12 mouse cellular contexts compared by ENCODE assay signal in genomic region chr14:79564784-79565183, GRCm38 (mm10). TPM values are rescaled to one million over a fixed set of nuclear protein-coding genes. Genes with fewer than 3 reads are reported as not detected.
DNase-seq lines count a peak whose midpoint lies in the region; ATAC-seq and TF ChIP-seq lines count a peak whose summit lies in the region.
"Had no signal": no experiment of that assay in that cellular context is flagged by ENCODE, and none has a peak within 500 bp of the region (broad histone marks: within the 10 kb centered on the region; RNA-seq: fewer than 3 reads in every experiment).

No protein-coding gene starts in this region.

- H3K4me1 ChIP-seq in midbrain, postnatal 0 days (ENCODE audit: insufficient read depth, low read length), result no peaks in the 10 kb centered on the region
- no peaks in the 10 kb centered on the region for H3K4me1 ChIP-seq in midbrain, embryonic 15.5 days
- no peaks in the 10 kb centered on the region for H3K4me1 ChIP-seq in cortical plate, adult 2 months (ENCODE audit: control insufficient read depth, insufficient read depth, low read length)
- H3K4me1 ChIP-seq in small intestine, adult 2 months (ENCODE audit: control insufficient read depth, insufficient read depth, insufficient read length, low read length), result peaks cover 4% of the 10 kb centered on the region
- H3K4me1 ChIP-seq: lung, embryonic 15.5 days had no signal

- no peak for ATAC-seq in midbrain, postnatal 0 days (ENCODE audit: low FRiP score)
- ATAC-seq in midbrain, embryonic 15.5 days (replicated peaks), result no peak

- intact Hi-C loops in left cerebral cortex, adult 2 months (cut with DNase I), result no loop called here

- 72% methylated on average over 6 of the region's 6 CpGs for WGBS in midbrain, postnatal 0 days
- 63% methylated on average over 6 of the region's 6 CpGs for WGBS in midbrain, embryonic 15.5 days
- WGBS in small intestine, adult 2 months, result 83% methylated on average over 6 of the region's 6 CpGs

- peak; percentile 17; the same call in 1 of the 2 replicates for TF ChIP-seq CTCF in midbrain, postnatal 0 days (IDR thresholded peaks at IDR 0.05)
- 0 out of 2 replicates have a peak, but pooled peaks have one; percentile 7 for TF ChIP-seq CTCF in cortical plate, adult 2 months (IDR thresholded peaks at IDR 0.05; ENCODE audit: extremely low read depth, insufficient read depth, low read length)
- TF ChIP-seq CTCF in small intestine, adult 2 months (IDR thresholded peaks at IDR 0.05; ENCODE audit: extremely low read depth, insufficient read length, insufficient replicate concordance, low read depth, low read length), result peak; percentile 23; the same call in 1 of the 2 replicates
- no peak; the same call in 1 of the 2 replicates for TF ChIP-seq CTCF in left cerebral cortex, adult 2 months (IDR thresholded peaks at IDR 0.05)

- no peak overlapping the region for H3K4me3 ChIP-seq in midbrain, postnatal 0 days (ENCODE audit: low read depth, low read length)
- H3K4me3 ChIP-seq in midbrain, embryonic 15.5 days, result no peak overlapping the region
- no peak overlapping the region for H3K4me3 ChIP-seq in cortical plate, adult 2 months (ENCODE audit: insufficient read depth, low read length)
- H3K4me3 ChIP-seq in small intestine, adult 2 months (ENCODE audit: low read depth, low read length), result no peak overlapping the region
- H3K4me3 ChIP-seq in left cerebral cortex, adult 2 months, result no peak overlapping the region
- H3K4me3 ChIP-seq: heart, embryonic 15.5 days; lung, embryonic 15.5 days had no signal

- DNase-seq in heart, adult 11 months, result peak; percentile 84
- DNase-seq in heart, adult 9 months (ENCODE audit: low spot score in 2 of 2), result no peak
- DNase-seq in midbrain, postnatal 0 days (ENCODE audit: low spot score), result no peak
- no peak for DNase-seq in left cerebral cortex, adult 2 months (ENCODE audit: extremely low spot score in 1 of 2, low spot score in 2 of 2)
- DNase-seq in adrenal gland, adult (ENCODE audit: inconsistent age in 2 of 2, low spot score in 1 of 2), result no peak
- DNase-seq: adrenal gland, postnatal 10 days; cerebellum, adult 8-10 months had no signal

- no peak for TF ChIP-seq POLR2A in cortical plate, adult 2 months (IDR thresholded peaks at IDR 0.05; ENCODE audit: extremely low read depth, insufficient read depth, low read length)
- TF ChIP-seq POLR2A in small intestine, adult 2 months (IDR thresholded peaks at IDR 0.05; ENCODE audit: low read depth, low read length), result no peak

- no peak overlapping the region for H3K27ac ChIP-seq in midbrain, postnatal 0 days (ENCODE audit: low read depth, low read length)
- no peak overlapping the region for H3K27ac ChIP-seq in midbrain, embryonic 15.5 days
- no peak overlapping the region for H3K27ac ChIP-seq in cortical plate, adult 2 months (ENCODE audit: insufficient read depth, low read length)
- no peak overlapping the region for H3K27ac ChIP-seq in small intestine, adult 2 months (ENCODE audit: insufficient read depth, low read depth, low read length)
- H3K27ac ChIP-seq in left cerebral cortex, adult 2 months, result no peak overlapping the region
- H3K27ac ChIP-seq: heart, embryonic 15.5 days; lung, embryonic 15.5 days had no signal

- H3K9ac ChIP-seq in midbrain, postnatal 0 days (replicated peaks; ENCODE audit: low read length, poor library complexity, severe bottlenecking), result no peak overlapping the region
- no peak overlapping the region for H3K9ac ChIP-seq in midbrain, embryonic 15.5 days
- H3K9ac ChIP-seq: heart, embryonic 15.5 days; lung, embryonic 15.5 days had no signal

- no peaks in the 10 kb centered on the region for H3K36me3 ChIP-seq in midbrain, postnatal 0 days (ENCODE audit: insufficient read depth, low read length)
- no peaks in the 10 kb centered on the region for H3K36me3 ChIP-seq in midbrain, embryonic 15.5 days (replicated peaks)
- peaks cover 50% of the 10 kb centered on the region for H3K36me3 ChIP-seq in small intestine, adult 2 months (ENCODE audit: control insufficient read depth, insufficient read depth, low read length)

- H3K27me3 ChIP-seq in midbrain, postnatal 0 days (ENCODE audit: insufficient read depth, low read length), result no peaks in the 10 kb centered on the region
- no peaks in the 10 kb centered on the region for H3K27me3 ChIP-seq in midbrain, embryonic 15.5 days (replicated peaks)
- H3K27me3 ChIP-seq in small intestine, adult 2 months (ENCODE audit: control insufficient read depth, insufficient read depth, low read length), result no peaks in the 10 kb centered on the region
- H3K27me3 ChIP-seq: heart, embryonic 15.5 days; lung, embryonic 15.5 days had no signal

- H3K4me2 ChIP-seq in midbrain, postnatal 0 days (ENCODE audit: low read depth, low read length, poor library complexity, severe bottlenecking), result no peak overlapping the region
- no peak overlapping the region for H3K4me2 ChIP-seq in midbrain, embryonic 15.5 days
- H3K4me2 ChIP-seq: heart, embryonic 15.5 days; lung, embryonic 15.5 days had no signal

- H3K9me3 ChIP-seq in midbrain, postnatal 0 days (ENCODE audit: low read length), result no peaks in the 10 kb centered on the region
- H3K9me3 ChIP-seq in midbrain, embryonic 15.5 days, result no peaks in the 10 kb centered on the region
- H3K9me3 ChIP-seq: heart, embryonic 15.5 days; lung, embryonic 15.5 days had no signal

RNA-seq across cellular contexts. Expression of gene Sugt1, which starts 22.7 kb away (rescaled TPM):
- 19.1 and 36.1 TPM in 2 replicates for total RNA-seq in midbrain, postnatal 0 days (2014; rRNA removed)
- 86.0 and 87.0 TPM in 2 replicates for polyA plus RNA-seq in midbrain, postnatal 0 days (2015; fragmentation: Nextera tagmentation; extraction: Ambion mirVana)
- 100 and 108 TPM in 2 replicates for polyA plus RNA-seq in midbrain, embryonic 15.5 days (2015; fragmentation: Nextera tagmentation; extraction: Ambion mirVana)
- polyA plus RNA-seq in cortical plate, adult 2 months (2012; rRNA removed), result 40.5 and 44.4 TPM in 2 replicates
- 1.2 and 1.7 TPM in 2 replicates for polyA plus RNA-seq in small intestine, adult 2 months (2012; rRNA removed)
- 10 to 100 TPM; 83.6 to 88.8 TPM for total RNA-seq in left cerebral cortex, adult 2 months (2021)

Comparison
In these comparisons a context has a peak if more than half of its experiments do, and no peak if none do; other contexts are left out.
1. RNA of gene Sugt1, which starts 22.7 kb away (polyA plus RNA-seq): 100 to 108 TPM in midbrain, embryonic 15.5 days, 86.0 to 87.0 TPM in midbrain, postnatal 0 days and 40.5 to 44.4 TPM in cortical plate, adult 2 months; 1.2 to 1.7 TPM in small intestine, adult 2 months; every median in the first group is over 10 times any median in the second.